Mouse (Mus musculus): ENCODE data around the gene Rbm47.

DNA sequence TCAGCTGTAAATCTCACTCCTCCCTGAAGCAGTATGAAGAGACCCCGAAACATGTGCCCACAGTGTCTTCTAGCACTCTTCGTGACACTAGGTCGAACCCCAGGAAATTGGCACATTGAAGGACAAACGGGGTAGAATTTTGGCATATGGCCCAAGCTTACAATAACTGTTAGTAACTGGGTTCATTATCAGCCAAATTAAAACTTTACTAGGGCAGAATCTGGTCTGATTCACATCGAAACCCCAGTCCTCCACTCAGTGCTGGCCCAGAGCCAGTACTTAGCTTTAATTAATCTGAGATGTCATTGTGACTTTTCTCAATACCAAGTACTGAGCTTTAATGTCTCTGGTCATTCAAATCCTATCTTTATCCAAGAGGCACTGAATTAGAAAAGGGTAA is 122.1 kb downstream of the Rbm47 start:
- TF ChIP-seq CTCF (IDR thresholded peaks at IDR 0.05) (no peak), POLR2A (IDR thresholded peaks at IDR 0.05; ENCODE audit: insufficient read depth, low read depth, low read length) (no peak), EP300 (IDR thresholded peaks at IDR 0.05; ENCODE audit: insufficient read depth, low read depth, low read length) (no peak)

Data from heart, adult 2 months (tissue).